Mouse (Mus musculus): ENCODE measurements around the gene Ist1.

Ist1 gene

DNA sequence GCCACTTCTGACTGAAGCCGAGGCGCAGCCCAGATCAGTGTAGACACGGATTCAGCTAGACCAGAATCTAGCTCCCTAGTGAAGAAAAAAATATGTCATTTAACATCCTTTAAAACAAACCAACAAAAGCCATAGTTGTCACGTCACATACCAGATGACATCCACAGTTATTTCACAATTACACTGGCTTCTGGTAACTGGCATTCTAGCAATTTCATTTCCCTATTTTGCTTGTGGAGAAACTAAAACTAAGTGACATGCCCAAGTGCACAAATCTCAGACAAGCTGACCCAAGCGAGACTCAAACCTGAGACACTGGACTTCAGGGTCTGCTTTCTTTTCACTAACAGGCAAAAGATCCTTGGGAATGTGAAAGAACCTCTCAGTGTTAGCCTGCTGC is 10.9 kb downstream of the Ist1 start:
- DNase-seq (ENCODE audit: low read depth, low spot score), result no peak

DNA sequence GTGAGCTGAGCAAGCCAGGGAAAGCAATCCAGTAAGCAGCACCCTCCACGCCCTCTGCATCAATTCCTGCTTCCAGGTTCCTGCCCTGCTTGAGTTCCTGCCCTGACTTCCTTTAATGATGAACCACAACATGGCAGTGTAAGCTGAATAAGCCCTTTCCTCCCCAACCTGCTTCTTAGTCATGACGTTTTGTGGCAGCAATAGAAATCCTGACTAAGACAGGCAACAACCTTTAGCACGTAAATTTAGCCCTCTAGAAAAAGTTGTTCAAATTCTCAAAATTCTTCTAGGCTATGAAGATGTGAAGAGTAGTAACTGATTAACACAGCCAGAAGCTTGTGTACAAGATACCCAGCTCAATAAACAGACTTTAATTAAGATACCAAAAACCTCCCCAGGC is 11.5 kb downstream of the Ist1 start:
- no peak for DNase-seq (ENCODE audit: low read depth, low spot score)

DNA sequence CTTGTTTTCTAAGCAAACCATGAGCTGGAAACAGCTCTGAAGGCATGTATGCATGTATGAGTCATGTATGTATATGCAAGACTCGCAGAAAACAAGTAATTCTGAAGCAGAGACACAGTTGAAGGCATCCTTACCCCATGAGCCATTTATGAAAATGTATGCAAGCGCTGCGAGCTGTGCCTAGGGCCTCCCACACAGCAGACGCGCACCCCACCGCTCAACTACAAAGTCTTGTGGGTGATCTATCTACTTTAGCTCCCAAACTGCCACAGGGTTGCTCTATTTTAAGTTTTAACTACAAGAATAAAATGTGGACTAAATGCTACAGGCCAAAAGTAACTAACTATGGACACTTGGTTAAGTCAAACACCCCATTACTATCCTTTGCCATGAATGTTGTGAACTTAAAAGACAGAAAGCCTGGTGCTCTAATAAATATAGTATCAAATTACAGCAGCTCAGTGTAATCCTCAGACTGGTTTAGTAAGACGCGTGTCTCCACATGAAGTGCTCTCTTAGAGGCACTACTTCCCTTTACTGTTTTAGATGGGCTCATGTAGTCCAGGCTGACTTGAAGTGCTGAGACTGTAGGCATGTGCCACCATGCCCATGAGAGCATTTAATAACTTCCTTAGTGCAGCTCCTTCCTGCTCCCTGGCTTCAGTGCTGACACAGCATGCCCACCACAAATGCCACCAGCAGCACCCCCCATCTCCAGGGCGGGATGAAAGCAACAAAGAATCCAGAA is 17.0 kb downstream of the Ist1 start:
- DNase-seq (ENCODE audit: low read depth, low spot score), result no peak

- DNase-seq (ENCODE audit: low read depth, low spot score), result no peak
Observed at GRCm38 (mm10) chr8:109673596-109673995, 19.5 kb downstream of the Ist1 start.

DNA sequence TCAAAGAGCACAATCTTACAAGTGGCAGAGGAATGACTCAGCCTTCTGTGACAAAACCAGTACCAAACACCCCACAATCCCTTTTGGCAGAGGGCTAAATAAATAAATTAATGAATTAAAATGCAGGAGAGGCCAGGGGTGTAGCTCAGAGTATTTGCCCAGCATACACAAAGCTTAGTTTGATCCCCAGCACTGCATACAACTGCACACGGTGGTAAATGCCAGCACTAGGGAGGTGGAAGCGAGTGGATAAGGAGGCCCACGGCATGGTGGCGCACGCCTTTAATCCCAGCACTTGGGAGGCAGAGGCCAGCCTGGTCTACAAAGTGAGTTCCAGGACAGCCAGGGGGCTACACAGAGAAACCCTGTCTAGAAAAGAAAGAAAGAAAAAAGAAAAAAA is 20.4 kb downstream of the Ist1 start:
- no peak for DNase-seq (ENCODE audit: low read depth, low spot score)

DNA sequence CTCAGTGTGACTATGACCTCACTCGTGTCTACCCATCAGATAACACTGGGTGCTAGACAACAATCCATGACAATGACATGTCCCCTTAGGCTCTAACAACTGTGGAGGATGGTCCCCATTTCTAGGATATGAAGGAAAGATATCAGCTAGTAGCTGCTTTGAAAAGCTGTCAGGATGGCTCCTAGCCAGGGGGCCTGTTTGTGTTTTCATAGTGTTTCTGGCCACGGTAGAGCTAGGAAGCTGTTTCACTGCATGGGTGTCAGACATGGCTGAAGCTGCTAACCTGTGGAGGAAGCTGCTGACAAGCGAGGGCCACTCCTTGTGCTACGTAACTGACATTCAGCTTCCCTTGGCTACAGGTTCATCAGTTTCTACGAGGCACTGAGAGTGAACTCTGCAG is 26.4 kb downstream of the Ist1 start:
- no peak for DNase-seq (ENCODE audit: low read depth, low spot score)

- no peak for DNase-seq (ENCODE audit: low read depth, low spot score)
Observed at GRCm38 (mm10) chr8:109662328-109662727, 30.7 kb downstream of the Ist1 start.

DNA sequence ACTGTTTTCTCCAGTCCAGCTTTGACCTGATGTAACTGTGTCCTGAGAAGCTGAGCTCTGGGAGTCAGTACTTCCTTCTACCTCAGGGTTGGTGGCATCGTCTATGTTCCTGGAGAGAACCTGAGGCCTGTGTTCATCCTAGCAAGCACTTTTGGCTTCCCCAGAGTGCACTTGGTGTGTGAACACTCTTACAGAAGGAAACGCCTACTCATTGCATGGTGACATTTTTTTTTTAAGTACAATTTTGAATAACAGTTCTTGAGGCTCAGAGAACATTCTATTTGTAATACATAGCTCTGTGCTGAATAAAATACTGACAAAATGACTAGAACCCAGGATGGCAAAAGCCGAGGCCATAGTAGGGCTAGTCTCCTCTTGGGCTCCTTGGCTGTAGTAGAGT is 36.2 kb downstream of the Ist1 start:
- DNase-seq (ENCODE audit: low read depth, low spot score), result no peak

GRCm38 (mm10) chr8:109650801-109651200 is 42.3 kb downstream of the Ist1 start:
- no peak for DNase-seq (ENCODE audit: low read depth, low spot score)

DNA sequence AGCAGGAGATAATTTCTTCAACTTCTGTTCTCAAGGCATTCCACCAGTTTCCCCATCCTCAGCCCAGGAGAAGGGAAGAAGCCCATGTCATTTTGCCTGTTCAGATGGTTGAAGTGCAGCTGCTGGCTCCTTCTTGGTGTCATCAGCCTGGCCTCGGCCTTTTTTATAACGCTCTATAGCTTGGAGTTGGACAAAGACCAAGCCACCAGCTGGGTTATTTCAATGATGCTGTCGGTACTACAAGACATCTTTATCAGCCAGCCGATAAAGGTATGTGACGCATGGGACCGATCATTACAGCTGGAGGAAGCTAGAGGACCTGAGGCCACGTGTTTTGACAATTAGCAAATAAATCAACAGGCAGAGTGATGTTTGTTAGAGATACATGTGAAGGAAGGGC is 44.6 kb downstream of the Ist1 start:
- DNase-seq (ENCODE audit: low read depth, low spot score), result no peak

DNA sequence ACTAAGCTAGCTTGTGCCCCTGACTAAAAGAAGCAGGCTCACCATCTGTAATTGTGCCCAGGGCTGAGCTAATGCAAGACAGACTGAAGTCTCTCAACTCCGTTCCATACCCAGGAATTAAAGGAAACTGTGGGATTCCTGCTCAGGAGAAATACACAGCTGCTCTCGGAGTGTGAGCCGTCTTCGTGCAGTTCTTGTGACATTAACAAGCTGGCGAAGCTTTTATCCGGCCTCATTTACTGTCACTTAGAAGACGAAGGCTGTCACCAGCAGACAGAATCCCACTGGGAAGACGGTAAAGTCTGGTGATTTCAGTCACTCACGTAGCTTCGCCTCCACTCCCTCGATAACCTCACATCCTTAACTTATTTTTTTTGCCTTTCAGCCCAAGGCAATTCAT is 45.7 kb downstream of the Ist1 start:
- DNase-seq (ENCODE audit: low read depth, low spot score), result no peak

DNA sequence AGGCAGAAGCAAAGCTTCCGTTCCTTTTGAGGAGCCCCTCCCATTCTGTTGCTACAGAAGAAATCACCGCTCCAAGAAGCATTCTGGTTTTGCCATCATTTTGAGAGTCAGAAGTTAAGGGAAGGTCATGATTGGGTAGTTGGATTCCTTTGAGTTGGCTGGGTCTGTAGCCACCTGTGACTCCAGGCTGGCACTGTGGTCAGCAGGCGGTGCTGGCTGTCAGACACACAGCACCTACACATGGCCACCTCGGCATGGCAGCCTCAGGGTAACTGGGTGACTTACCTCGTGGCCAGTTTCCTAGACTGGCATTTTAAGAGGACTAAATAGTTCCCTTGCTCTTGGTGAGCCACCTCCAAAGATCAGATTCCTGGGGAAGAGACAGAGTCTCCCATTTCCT is 51.8 kb downstream of the Ist1 start:
- no peak for DNase-seq (ENCODE audit: low read depth, low spot score)

DNA sequence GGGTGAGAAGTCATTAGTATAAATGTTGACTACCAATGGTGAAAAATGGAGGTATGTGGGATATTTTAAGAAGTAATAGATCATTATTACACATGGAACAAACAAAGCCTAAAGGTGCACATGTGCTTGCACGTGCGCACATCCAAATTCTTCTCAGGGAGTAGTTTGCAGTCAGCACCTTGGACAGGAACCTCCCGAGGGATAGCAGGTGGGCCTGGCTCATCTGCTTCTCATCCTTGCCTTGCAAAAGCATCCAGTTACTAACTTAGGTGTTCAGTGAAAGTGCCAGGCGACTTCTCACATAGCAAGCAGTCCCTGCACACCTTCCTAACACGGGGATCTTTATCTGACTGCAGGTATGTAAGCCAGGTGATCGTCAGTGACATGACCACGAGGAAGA is 52.6 kb downstream of the Ist1 start:
- DNase-seq (ENCODE audit: low read depth, low spot score), result peak; percentile 35

DNA sequence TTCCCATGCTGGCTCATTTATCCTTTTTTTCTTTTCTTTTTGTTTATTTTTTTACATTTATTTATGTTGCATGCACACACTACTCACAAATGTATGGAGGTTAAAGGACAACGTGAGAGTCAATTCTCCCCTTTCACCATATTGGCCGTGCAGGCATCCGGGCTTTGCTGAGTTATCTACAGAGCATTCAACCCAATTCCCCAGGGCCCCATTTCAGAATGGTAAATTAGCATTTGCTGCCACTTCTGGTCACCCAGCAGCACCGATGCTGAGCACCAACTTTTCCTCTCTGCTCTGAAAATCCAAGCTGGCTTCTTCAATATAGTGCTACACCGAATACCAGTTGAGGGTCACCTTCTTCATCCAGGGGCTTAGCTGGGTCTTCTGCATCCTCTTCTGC is 54.2 kb downstream of the Ist1 start:
- no peak for DNase-seq (ENCODE audit: low read depth, low spot score)

GRCm38 (mm10) chr8:109635146-109635545 is 57.9 kb downstream of the Ist1 start:
- no peak for DNase-seq (ENCODE audit: low read depth, low spot score)

GRCm38 (mm10) chr8:109632498-109632897 is 60.6 kb downstream of the Ist1 start:
- no peak for DNase-seq (ENCODE audit: low read depth, low spot score)

GRCm38 (mm10) chr8:109628638-109629037 is 64.4 kb downstream of the Ist1 start:
- no peak for DNase-seq (ENCODE audit: low read depth, low spot score)
